Mouse (Mus musculus): ENCODE results near the gene Sin3a.

The Sin3a gene

GRCm38 (mm10) chr9:57137246-57137645 lies 65.4 kb downstream of the Sin3a start:
- no peak for DNase-seq (ENCODE audit: low spot score in 2 of 2)

- DNase-seq (ENCODE audit: low spot score in 2 of 2): no peak
These were observed 65.9 kb downstream of the Sin3a start for GRCm38 (mm10) chr9:57137777-57138176.

GRCm38 (mm10) chr9:57138507-57138906 lies 66.7 kb downstream of the Sin3a start:
- no peak for DNase-seq (ENCODE audit: low spot score in 2 of 2)

GRCm38 (mm10) chr9:57139110-57139509 lies 67.3 kb downstream of the Sin3a start:
- no peak for DNase-seq (ENCODE audit: low spot score in 2 of 2)

- DNase-seq (ENCODE audit: low spot score in 2 of 2): no peak
These were observed 67.7 kb downstream of the Sin3a start for GRCm38 (mm10) chr9:57139571-57139970.

GRCm38 (mm10) chr9:57141417-57142353 lies 69.8 kb downstream of the Sin3a start:
- DNase-seq (ENCODE audit: low spot score in 2 of 2): no peak

GRCm38 (mm10) chr9:57143212-57143611 lies 71.4 kb downstream of the Sin3a start:
- DNase-seq (ENCODE audit: low spot score in 2 of 2): no peak

- no peak for DNase-seq (ENCODE audit: low spot score in 2 of 2)
These were observed 73.0 kb downstream of the Sin3a start for GRCm38 (mm10) chr9:57144830-57145229.

GRCm38 (mm10) chr9:57146451-57147066 lies 74.7 kb downstream of the Sin3a start:
- DNase-seq (ENCODE audit: low spot score in 2 of 2): no peak

GRCm38 (mm10) chr9:57147205-57148143 lies 75.6 kb downstream of the Sin3a start:
- no peak for DNase-seq (ENCODE audit: low spot score in 2 of 2)

GRCm38 (mm10) chr9:57148144-57148878 lies 76.5 kb downstream of the Sin3a start, which contains the start of gene Neil1:
Neil1 (minus strand) TSS chr9:57148305.
- DNase-seq (ENCODE audit: low spot score in 2 of 2): peak; percentile 65 to 78

- DNase-seq (ENCODE audit: low spot score in 2 of 2): no peak
These were observed 77.2 kb downstream of the Sin3a start for GRCm38 (mm10) chr9:57149021-57149420.

- DNase-seq (ENCODE audit: low spot score in 2 of 2): no peak
These were observed 78.4 kb downstream of the Sin3a start for GRCm38 (mm10) chr9:57150192-57150591.

GRCm38 (mm10) chr9:57152331-57152730 lies 80.5 kb downstream of the Sin3a start:
- DNase-seq (ENCODE audit: low spot score in 2 of 2): no peak

- no peak for DNase-seq (ENCODE audit: low spot score in 2 of 2)
These were observed 84.5 kb downstream of the Sin3a start for GRCm38 (mm10) chr9:57156383-57156782.

GRCm38 (mm10) chr9:57156823-57157222 lies 85.0 kb downstream of the Sin3a start:
- DNase-seq (ENCODE audit: low spot score in 2 of 2): no peak

GRCm38 (mm10) chr9:57157499-57157898 lies 85.7 kb downstream of the Sin3a start:
- no peak for DNase-seq (ENCODE audit: low spot score in 2 of 2)

- peak; percentile 56 to 88 for DNase-seq (ENCODE audit: low spot score in 2 of 2)
These were observed 86.2 kb downstream of the Sin3a start, which contains the start of gene Commd4 for GRCm38 (mm10) chr9:57158013-57158470. Commd4 (minus strand) TSS chr9:57158331.

GRCm38 (mm10) chr9:57158506-57158905 lies 86.7 kb downstream of the Sin3a start:
- DNase-seq (ENCODE audit: low spot score in 2 of 2): no peak

GRCm38 (mm10) chr9:57162496-57162895 lies 90.7 kb downstream of the Sin3a start:
- no peak for DNase-seq (ENCODE audit: low spot score in 2 of 2)

GRCm38 (mm10) chr9:57163137-57163536 lies 91.3 kb downstream of the Sin3a start:
- no peak for DNase-seq (ENCODE audit: low spot score in 2 of 2)
